Mouse (Mus musculus) limb, embryonic 14.5 days (tissue): ENCODE measurements around the gene E030025P04Rik. TPM values are rescaled to one million over a fixed set of nuclear protein-coding genes. Genes with fewer than 3 reads are reported as not detected.
A peak's percentile ranks its signal among the peaks of the same experiment; 100 is the strongest.

Experiments used
- ATAC-seq: fragments of 200-750 bp; cut with Nextera tagmentation; 2 replicates; pipeline ENCODE4 v1.8.0; 2017; ENCODE audit warnings: low read depth, moderate number of reproducible peaks, moderate TSS enrichment; ENCODE audit not compliant: low FRiP score
- DNase-seq: peaks from one replicate; pipeline ENCODE4 v3.0.0-alpha.2; 2015; ENCODE audit warnings: low spot score
- H3K27ac ChIP-seq: fragments of 300-500 bp; sonication (generic); replicated peaks from 2 replicates; pipeline ENCODE4 v1.5.1; 2014; ENCODE audit warnings: low read depth, mild to moderate bottlenecking, low read length, moderate library complexity, mixed read lengths
- H3K27me3 ChIP-seq: fragments of 300-500 bp; sonication (generic); 2 replicates; pipeline ENCODE4 v1.6.1; 2014; ENCODE audit warnings: low read length, mixed read lengths; ENCODE audit not compliant: control insufficient read depth, insufficient read depth
- H3K36me3 ChIP-seq: fragments of 300-500 bp; sonication (generic); 2 replicates; pipeline ENCODE4 v1.6.1; 2014; ENCODE audit warnings: mild to moderate bottlenecking, low read length, moderate library complexity, mixed read lengths; ENCODE audit not compliant: control insufficient read depth, insufficient read depth
- H3K4me1 ChIP-seq: fragments of 300-500 bp; sonication (generic); 2 replicates; pipeline ENCODE4 v1.6.1; 2014; ENCODE audit warnings: antibody characterized with exemption, low read length, mixed read lengths; ENCODE audit not compliant: control insufficient read depth, insufficient read depth
- H3K4me2 ChIP-seq: fragments of 300-500 bp; sonication (generic); replicated peaks from 2 replicates; pipeline ENCODE4 v1.6.1; 2014; ENCODE audit warnings: low read depth, mild to moderate bottlenecking, low read length, moderate library complexity; ENCODE audit not compliant: severe bottlenecking
- H3K4me3 ChIP-seq: fragments of 300-500 bp; sonication (generic); replicated peaks from 2 replicates; pipeline ENCODE4 v1.5.1; 2014; ENCODE audit warnings: low read length
- H3K9ac ChIP-seq: fragments of 300-500 bp; sonication (generic); 2 replicates; pipeline ENCODE4 v1.6.1; 2014; ENCODE audit warnings: mild to moderate bottlenecking, low read depth, low read length, moderate library complexity; ENCODE audit not compliant: severe bottlenecking
- H3K9me3 ChIP-seq: fragments of 300-500 bp; sonication (generic); 2 replicates; pipeline ENCODE4 v1.6.1; 2016; ENCODE audit warnings: low read length; ENCODE audit not compliant: control insufficient read depth
- POLR2A ChIP-seq: fragments of 200-500 bp; IDR thresholded peaks from 2 replicates; pipeline ENCODE4 v1.8.0; 2012; ENCODE audit warnings: inconsistent platforms, mild to moderate bottlenecking, moderate library complexity, borderline replicate concordance; ENCODE audit not compliant: insufficient read depth, insufficient read length; ENCODE audit errors: extremely low read depth
- WGBS: fragments of 180-500 bp; shearing (Covaris S2); extraction: QIAGEN DNeasy Blood & Tissue Kit; methylation state at CpG from one replicate; pipeline ENCODE4 v1.1.7; 2014; 5-methylcytosine and 5-hydroxymethylcytosine counted together
- polyA plus RNA-seq, 2 experiments: library from polyadenylated mRNA; depleted of rRNA in 1 of 2; stranded (reverse) in 1 of 2; unstranded in 1 of 2; fragments of >200 nt; fragmentation: Nextera tagmentation in 1 of 2; extraction: Ambion mirVana in 1 of 2; gene quantifications; 2 replicates each; pipeline versions ENCODE4 v1.2.1 to v1.2.3; 2012 to 2014

The E030025P04Rik gene
- polyA plus RNA-seq, 2 experiments = not detected

DNA sequence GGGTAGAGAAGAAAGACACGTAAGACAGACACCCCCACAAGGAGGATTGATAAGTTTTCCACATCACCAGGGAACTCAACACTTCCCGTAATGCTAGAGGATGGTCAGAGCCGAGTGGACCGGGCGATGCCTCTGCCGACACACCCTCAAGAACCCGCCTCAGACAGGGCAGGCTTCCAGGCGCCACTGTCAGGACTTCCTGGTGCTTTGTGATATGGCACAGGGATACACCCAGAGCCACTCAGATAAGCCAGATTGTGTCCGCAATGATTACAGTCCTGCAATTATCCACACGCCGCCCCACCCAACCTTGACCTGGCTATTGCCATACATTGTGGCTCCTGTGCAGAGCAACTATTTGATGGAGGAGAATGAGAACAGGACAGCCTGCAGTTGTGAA lies 36.1 kb upstream of the E030025P04Rik start:
- H3K4me2 ChIP-seq = no peak overlapping the region
- no peaks in the 10 kb centered on the region for H3K9me3 ChIP-seq
- H3K36me3 ChIP-seq = no peaks in the 10 kb centered on the region
- DNase-seq = no peak
- no peak overlapping the region for H3K4me3 ChIP-seq
- no peak for ATAC-seq
- no peak for TF ChIP-seq POLR2A
- no peaks in the 10 kb centered on the region for H3K27me3 ChIP-seq
- 89% methylated on average over 11 of the region's 11 CpGs for WGBS
- no peak overlapping the region for H3K9ac ChIP-seq
- no peak overlapping the region for H3K27ac ChIP-seq
- H3K4me1 ChIP-seq = peaks cover 3% of the 10 kb centered on the region; the same call in 1 of the 2 replicates

DNA sequence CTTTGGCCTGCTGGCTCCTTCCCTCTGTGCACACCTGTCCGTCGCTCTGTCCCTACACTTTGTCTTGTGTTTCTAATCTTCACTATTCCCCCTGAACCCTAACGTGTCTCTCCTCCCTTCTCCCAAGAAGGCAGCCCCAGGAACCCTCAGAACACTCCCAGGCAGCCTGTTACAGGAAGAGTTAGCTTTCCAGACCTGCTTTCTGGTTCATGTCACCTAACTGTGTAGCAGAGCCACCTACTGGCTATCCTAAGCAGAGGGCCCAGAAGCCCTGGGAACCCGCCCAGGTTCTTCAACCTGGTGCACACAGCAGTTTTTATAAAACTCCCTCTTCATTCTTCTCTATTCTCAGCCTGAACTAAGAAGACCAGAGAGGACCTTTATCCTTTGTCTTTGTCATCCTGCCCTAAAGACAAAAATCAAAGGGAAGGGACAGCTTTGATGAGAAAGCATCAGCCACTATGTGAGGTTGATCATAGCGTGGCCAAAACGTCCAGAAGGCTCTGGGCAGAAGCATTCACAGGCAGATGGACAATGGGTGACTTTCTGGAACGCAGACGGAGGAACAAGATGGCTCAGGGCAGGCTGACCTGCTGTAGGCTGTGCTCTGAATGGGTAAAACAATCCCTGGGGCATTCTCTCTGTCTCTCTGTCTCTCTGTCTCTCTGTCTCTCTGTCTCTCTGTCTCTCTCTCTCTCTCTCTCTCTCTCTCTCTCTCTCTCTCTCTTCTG lies 34.8 kb upstream of the E030025P04Rik start:
- no peak for TF ChIP-seq POLR2A
- peak; percentile 86 for DNase-seq
- Histone ChIP-seq H3K27me3 (no peaks in the 10 kb centered on the region), H3K4me3 (no peak overlapping the region), H3K9ac (no peak overlapping the region), H3K27ac (no peak overlapping the region), H3K9me3 (no peaks in the 10 kb centered on the region), H3K4me2 (no peak overlapping the region), H3K36me3 (no peaks in the 10 kb centered on the region), H3K4me1 (peaks cover 3% of the 10 kb centered on the region; the same call in 1 of the 2 replicates)
- 55% methylated on average over 8 of the region's 8 CpGs for WGBS
- no peak for ATAC-seq

DNA sequence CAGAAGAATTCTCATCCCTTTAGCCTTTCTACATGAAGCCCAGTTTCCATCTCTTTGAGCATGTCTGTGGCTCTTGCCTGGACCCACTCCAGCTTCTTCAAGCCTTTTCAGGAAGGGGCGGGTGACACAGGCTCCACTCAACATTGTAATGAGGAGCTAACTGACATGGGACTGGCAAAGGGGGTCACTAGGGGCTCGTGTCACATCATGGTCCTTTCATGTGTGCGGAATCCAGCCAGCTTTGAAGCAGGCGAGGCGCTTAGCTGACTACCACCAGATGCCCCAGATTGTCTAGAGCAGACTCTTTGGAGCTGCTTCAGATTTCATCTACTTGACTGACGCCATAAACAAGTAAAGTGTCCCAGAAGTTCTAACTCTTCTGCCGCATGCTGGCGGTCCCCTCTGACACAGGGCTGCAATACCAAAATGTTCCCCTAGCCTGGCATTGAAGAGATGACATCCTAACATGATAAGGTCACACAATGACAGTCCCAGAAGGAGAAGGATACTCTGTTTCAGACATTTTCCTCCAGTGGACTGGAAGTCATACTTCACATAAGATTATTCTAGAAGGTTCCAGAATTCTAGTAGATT lies 31.3 kb upstream of the E030025P04Rik start:
- H3K9me3 ChIP-seq = no peaks in the 10 kb centered on the region
- no peak overlapping the region for H3K27ac ChIP-seq
- WGBS = 60% methylated on average over 8 of the region's 8 CpGs
- H3K9ac ChIP-seq = no peak overlapping the region
- H3K4me3 ChIP-seq = no peak overlapping the region
- no peaks in the 10 kb centered on the region for H3K36me3 ChIP-seq
- no peak overlapping the region for H3K4me2 ChIP-seq
- H3K27me3 ChIP-seq = no peaks in the 10 kb centered on the region
- H3K4me1 ChIP-seq = peaks cover 3% of the 10 kb centered on the region; the same call in 1 of the 2 replicates
- no peak for TF ChIP-seq POLR2A
- DNase-seq = no peak
- no peak for ATAC-seq

DNA sequence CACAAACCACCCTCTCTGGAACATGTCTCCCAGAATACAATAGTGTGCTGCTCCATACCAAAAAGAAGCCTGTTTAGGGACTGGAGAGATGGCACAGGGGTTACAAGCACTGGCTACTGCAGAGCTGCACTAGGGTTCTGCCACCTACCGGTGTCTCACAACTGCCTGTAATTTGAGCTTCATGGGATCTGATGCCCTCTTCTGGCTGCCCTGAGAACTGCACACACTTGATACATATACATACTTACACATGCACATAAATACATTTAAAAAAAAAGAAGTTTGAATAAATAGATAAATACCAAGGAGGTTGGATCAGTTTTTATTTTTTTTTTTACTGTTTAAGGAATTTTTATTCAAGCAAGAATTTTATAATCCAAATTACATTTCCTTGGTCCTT lies 28.1 kb upstream of the E030025P04Rik start:
- 85% methylated on average over 1 of the region's 1 CpGs for WGBS
- ATAC-seq (no peak), DNase-seq (no peak)
- no peak overlapping the region for H3K4me3 ChIP-seq
- no peak for TF ChIP-seq POLR2A
- no peaks in the 10 kb centered on the region for H3K36me3 ChIP-seq
- H3K9me3 ChIP-seq = no peaks in the 10 kb centered on the region
- no peak overlapping the region for H3K4me2 ChIP-seq
- H3K9ac ChIP-seq = no peak overlapping the region
- H3K27ac ChIP-seq = no peak overlapping the region
- peaks cover 6% of the 10 kb centered on the region; the same call in 1 of the 2 replicates for H3K4me1 ChIP-seq
- H3K27me3 ChIP-seq = no peaks in the 10 kb centered on the region

DNA sequence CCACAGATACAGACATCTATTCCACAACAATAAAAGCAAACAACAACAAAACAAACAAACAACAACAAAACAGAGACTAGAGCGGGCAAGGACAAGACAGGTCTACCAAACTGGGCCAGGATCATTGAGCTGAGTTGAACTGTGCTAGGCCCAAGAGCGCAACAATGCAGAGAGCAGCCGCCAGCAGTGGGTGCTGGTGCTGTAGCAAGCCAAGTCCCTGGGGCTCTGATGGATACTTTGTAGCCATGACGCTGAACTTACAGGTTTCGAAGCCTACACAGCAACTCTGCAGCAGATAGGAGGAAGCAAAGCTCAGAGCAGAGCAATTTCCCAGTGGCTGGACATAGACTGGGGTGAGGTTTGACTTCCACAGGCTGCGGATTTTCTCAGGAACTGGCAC lies 26.6 kb upstream of the E030025P04Rik start:
- ATAC-seq = no peak

More for the DNA sequence above, 26.6 kb upstream of the E030025P04Rik start:
- Histone ChIP-seq H3K36me3 (no peaks in the 10 kb centered on the region), H3K4me1 (peaks cover 6% of the 10 kb centered on the region; the same call in 1 of the 2 replicates), H3K9me3 (no peaks in the 10 kb centered on the region), H3K4me2 (no peak overlapping the region), H3K27ac (no peak overlapping the region), H3K4me3 (no peak overlapping the region), H3K27me3 (no peaks in the 10 kb centered on the region), H3K9ac (no peak overlapping the region)
- TF ChIP-seq POLR2A = no peak
- DNase-seq = no peak
- 94% methylated on average over 6 of the region's 6 CpGs for WGBS
